In the genomic region with DNA sequence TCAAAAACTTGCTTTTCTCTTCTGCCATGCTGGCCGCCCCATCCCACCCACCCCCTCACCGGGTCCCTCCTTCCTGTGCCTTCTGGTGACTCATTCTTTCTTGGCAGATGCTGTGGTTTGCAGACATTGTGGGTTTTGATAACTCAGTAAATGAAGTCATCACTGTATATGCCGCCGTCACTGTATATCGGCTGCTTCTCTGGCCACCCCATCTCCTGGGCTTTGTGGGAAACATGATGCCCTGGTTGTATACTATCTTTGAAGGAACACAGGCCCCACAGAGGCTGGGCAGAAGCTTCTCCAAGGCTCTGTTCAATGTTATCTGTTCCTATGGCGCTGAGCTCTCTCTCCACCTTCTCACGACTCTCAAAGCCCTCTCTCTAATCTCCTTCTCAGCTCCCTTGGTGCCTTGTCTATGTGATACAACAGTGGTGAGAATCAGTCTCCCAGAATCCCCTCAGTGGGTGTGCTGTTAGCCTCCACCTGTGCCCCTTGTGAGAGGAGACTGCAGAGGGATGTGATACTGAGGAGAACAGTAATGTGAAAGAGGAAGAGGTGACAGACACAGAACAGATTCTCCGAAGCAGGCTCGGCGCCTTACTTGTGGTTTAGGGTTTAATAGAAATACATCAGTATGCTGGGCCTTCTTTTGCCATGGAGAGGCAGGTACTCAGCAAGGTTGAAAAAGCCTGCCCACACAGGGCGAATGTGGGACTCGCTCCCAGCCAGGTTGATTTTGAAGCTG, we compare ENCODE assay signal across 9 mouse cellular contexts. TPM values are rescaled to one million over a fixed set of nuclear protein-coding genes. Genes with fewer than 3 reads are reported as not detected.
DNase-seq lines count a peak whose midpoint lies in the region; ATAC-seq and TF ChIP-seq lines count a peak whose summit lies in the region.
"Had no signal": no experiment of that assay in that cellular context is flagged by ENCODE, and none has a peak within 500 bp of the region (broad histone marks: within the 10 kb centered on the region; RNA-seq: fewer than 3 reads in every experiment).

No protein-coding gene starts in this region.

- H3K27ac ChIP-seq in lung, postnatal 0 days (ENCODE audit: low read length): no peak overlapping the region
- H3K27ac ChIP-seq in CH12.LX (ENCODE audit: insufficient read depth, low read depth): peak overlapping the region; percentile 60
- no peak overlapping the region for H3K27ac ChIP-seq in cerebellum, adult 2 months (ENCODE audit: insufficient read depth, low read length)

- TF ChIP-seq RAD21 in CH12.LX (IDR thresholded peaks at IDR 0.05; ENCODE audit: low read depth, low read length): no peak; the same call in none of the 2 replicates

- in situ Hi-C loops in CH12.LX (cut with MboI; ENCODE audit: low pct_ligation_motif_present, low pct_unique_long_range_greater_than_20kb, low sequenced_read_pairs): no loop called here

- no peak for TF ChIP-seq CTCF in lung, postnatal 0 days (IDR thresholded peaks at IDR 0.05)
- TF ChIP-seq CTCF in CH12.LX (conservative IDR thresholded peaks at IDR 0.05 in 1 of 2, IDR thresholded peaks at IDR 0.05 in 1 of 2; ENCODE audit: low read depth in 2 of 2, low read length in 2 of 2): no peak
- TF ChIP-seq CTCF in cerebellum, adult 2 months (IDR thresholded peaks at IDR 0.05; ENCODE audit: borderline replicate concordance, insufficient read depth, low read depth, low read length): no peak

- H3K79me2 ChIP-seq in CH12.LX (replicated peaks; ENCODE audit: control insufficient read depth, extremely low read depth, insufficient read depth, poor library complexity, severe bottlenecking): no peaks in the 10 kb centered on the region

- H3K4me3 ChIP-seq in lung, postnatal 0 days (ENCODE audit: low read depth, low read length): no peak overlapping the region
- H3K4me3 ChIP-seq in CH12.LX (replicated peaks in 1 of 3; ENCODE audit: low read depth in 2 of 3, low read length in 2 of 3, poor library complexity in 1 of 3): no peak overlapping the region
- H3K4me3 ChIP-seq in cerebellum, adult 2 months (replicated peaks; ENCODE audit: insufficient read depth, low read depth, low read length): no peak overlapping the region

- no peak for DNase-seq in lung, postnatal 0 days (ENCODE audit: low spot score)
- no peak for DNase-seq in lung, adult 18-20 months
- peak; percentile 84 for DNase-seq in CH12.LX (ENCODE audit: extremely low read depth)
- DNase-seq in embryo, embryonic 11 days: no peak
- DNase-seq in cerebellum, adult 2 months: no peak
- no peak for DNase-seq in ovary, postnatal 10 days (ENCODE audit: low spot score)
- DNase-seq: lung, postnatal 4 days had no signal

- H3K27me3 ChIP-seq in lung, postnatal 0 days (replicated peaks; ENCODE audit: insufficient read depth, low read length): no peaks in the 10 kb centered on the region
- H3K27me3 ChIP-seq in CH12.LX (replicated peaks): peaks cover 3% of the 10 kb centered on the region
- no peaks in the 10 kb centered on the region for H3K27me3 ChIP-seq in cerebellum, adult 2 months (ENCODE audit: control insufficient read depth, insufficient read depth, low read length)

- peak; percentile 28; the same call in 1 of the 2 replicates for ATAC-seq in lung, postnatal 0 days
- peak; percentile 87 for ATAC-seq in erythroblast, adult 5-6 weeks (replicated peaks; ENCODE audit: low FRiP score, poor library complexity, severe bottlenecking)
- ATAC-seq in monocyte, adult 5-6 weeks (replicated peaks; ENCODE audit: insufficient number of reproducible peaks, low FRiP score, low TSS enrichment, poor library complexity, severe bottlenecking): peak; percentile 70

- H3K9ac ChIP-seq in lung, postnatal 0 days (replicated peaks; ENCODE audit: low read depth): no peak overlapping the region
- peak overlapping the region; percentile 2; the same call in 1 of the 2 replicates for H3K9ac ChIP-seq in CH12.LX (ENCODE audit: insufficient read depth, low read depth)

- 60% methylated on average over 12 of the region's 12 CpGs for WGBS in lung, postnatal 0 days
- WGBS in cerebellum, adult 2 months: 67% methylated on average over 12 of the region's 12 CpGs

- H3K4me2 ChIP-seq in lung, postnatal 0 days (replicated peaks; ENCODE audit: low read depth, low read length): no peak overlapping the region
- H3K4me2 ChIP-seq in CH12.LX (ENCODE audit: insufficient read depth, low read depth, poor library complexity, severe bottlenecking): peak overlapping the region; percentile 81

- H3K4me1 ChIP-seq in lung, postnatal 0 days (ENCODE audit: insufficient read depth, low read depth, low read length): no peaks in the 10 kb centered on the region
- H3K4me1 ChIP-seq in CH12.LX (ENCODE audit: control insufficient read depth in 1 of 2, insufficient read depth in 2 of 2): peaks cover 13 to 38% of the 10 kb centered on the region in 2 experiments
- no peaks in the 10 kb centered on the region for H3K4me1 ChIP-seq in cerebellum, adult 2 months (ENCODE audit: control insufficient read depth, insufficient read depth, low read length)

- no peaks in the 10 kb centered on the region for H3K9me3 ChIP-seq in lung, postnatal 0 days (ENCODE audit: low read length)
- no peaks in the 10 kb centered on the region for H3K9me3 ChIP-seq in CH12.LX (replicated peaks; ENCODE audit: low read length)

- peak; percentile 23; the same call in 1 of the 2 replicates for TF ChIP-seq POLR2A in CH12.LX (IDR thresholded peaks at IDR 0.05; ENCODE audit: low read depth, low read length)
- no peak for TF ChIP-seq POLR2A in cerebellum, adult 2 months (IDR thresholded peaks at IDR 0.05; ENCODE audit: borderline replicate concordance, insufficient read depth, low read length)

- dilution Hi-C loops in CH12.LX (cut with MboI; ENCODE audit: extremely low pct_ligation_motif_present, extremely low pct_unique_long_range_greater_than_20kb, low sequenced_read_pairs): no loop called here

- no peaks in the 10 kb centered on the region for H3K36me3 ChIP-seq in lung, postnatal 0 days (ENCODE audit: insufficient read depth, low read length)
- no peaks in the 10 kb centered on the region for H3K36me3 ChIP-seq in CH12.LX (replicated peaks in 1 of 2; ENCODE audit: control insufficient read depth in 1 of 2, insufficient read depth in 1 of 2, low read length in 1 of 2)

- TF ChIP-seq EP300 in lung, postnatal 0 days (IDR thresholded peaks at IDR 0.05): no peak
- TF ChIP-seq EP300 in CH12.LX (IDR thresholded peaks at IDR 0.05; ENCODE audit: low read length): peak; percentile 68

TF ChIP-seq in CH12.LX, 34 proteins besides CTCF, POLR2A, EP300 and RAD21:
- TF ChIP-seq USF1 (IDR thresholded peaks at IDR 0.05; ENCODE audit: low read depth, low read length) (no peak), E2F4 (IDR thresholded peaks at IDR 0.05; ENCODE audit: insufficient replicate concordance, low read depth, low read length) (no peak), IRF4 (IDR thresholded peaks at IDR 0.05; ENCODE audit: low read depth, low read length) (peak; percentile 63), ELF1 (IDR thresholded peaks at IDR 0.05; ENCODE audit: low read depth, low read length) (no peak), JUN (IDR thresholded peaks at IDR 0.05; ENCODE audit: insufficient read depth, low read depth, low read length) (peak; percentile 54), ZC3H11A (IDR thresholded peaks at IDR 0.05; ENCODE audit: low read depth, low read length) (no peak), POLR2AphosphoS2 (IDR thresholded peaks at IDR 0.05; ENCODE audit: low read depth, low read length) (no peak), USF2 (conservative IDR thresholded peaks at IDR 0.05; ENCODE audit: low read depth, low read length) (no peak), MYC (IDR thresholded peaks at IDR 0.05; ENCODE audit: low read depth, low read length) (no peak), GABPA (IDR thresholded peaks at IDR 0.05; ENCODE audit: insufficient replicate concordance, low read depth, low read length) (no peak), ZKSCAN1 (IDR thresholded peaks at IDR 0.05; ENCODE audit: borderline replicate concordance, low read depth, low read length) (no peak), TBP (conservative IDR thresholded peaks at IDR 0.05; ENCODE audit: low read depth, low read length) (no peak), ETS1 (conservative IDR thresholded peaks at IDR 0.05; ENCODE audit: low read depth, low read length) (peak; percentile 53), TCF12 (IDR thresholded peaks at IDR 0.05; ENCODE audit: low read depth, low read length) (peak; percentile 19; the same call in 1 of the 2 replicates), JUND (conservative IDR thresholded peaks at IDR 0.05; ENCODE audit: low read depth, low read length) (0 out of 2 replicates have a peak, but pooled peaks have one; percentile 30), MAX (IDR thresholded peaks at IDR 0.05; ENCODE audit: low read length) (no peak), UBTF (IDR thresholded peaks at IDR 0.05; ENCODE audit: low read depth, low read length) (no peak), BHLHE40 (IDR thresholded peaks at IDR 0.05; ENCODE audit: low read depth, low read length) (peak; percentile 28; the same call in 1 of the 2 replicates), MEF2A (IDR thresholded peaks at IDR 0.05; ENCODE audit: borderline replicate concordance, low read depth, low read length) (no peak; the same call in 1 of the 2 replicates), RCOR1 (conservative IDR thresholded peaks at IDR 0.05; ENCODE audit: low read depth, low read length) (no peak), SIN3A (IDR thresholded peaks at IDR 0.05; ENCODE audit: low read length) (no peak; the same call in 1 of the 2 replicates), ZNF384 (IDR thresholded peaks at IDR 0.05; ENCODE audit: low read depth, low read length) (no peak), SMC3 (IDR thresholded peaks at IDR 0.05; ENCODE audit: low read depth, low read length) (peak; percentile 9), MXI1 (IDR thresholded peaks at IDR 0.05; ENCODE audit: low read depth, low read length) (no peak), CHD2 (IDR thresholded peaks at IDR 0.05; ENCODE audit: low read length) (no peak), MAZ (IDR thresholded peaks at IDR 0.05; ENCODE audit: low read depth, low read length) (0 out of 2 replicates have a peak, but pooled peaks have one; percentile 16), NELFE (IDR thresholded peaks at IDR 0.05; ENCODE audit: low read depth, low read length) (no peak)
TF ChIP-seq in CH12.LX: peak in this region for 8.

RNA-seq across cellular contexts. Expression of a gene that starts 15.1 kb away (rescaled TPM):
- polyA plus RNA-seq in lung, postnatal 0 days (2015; fragmentation: Nextera tagmentation; extraction: Ambion mirVana): 7.8 and 8.5 TPM in 2 replicates
- total RNA-seq in CH12.LX (2012; rRNA removed) (15.9 and 17.5 TPM in 2 replicates), CH12.LX (2014; rRNA removed) (5.8 and 6.9 TPM in 2 replicates)
- 16.2 and 18.4 TPM in 2 replicates for polyA plus RNA-seq in CH12.LX (2012; ENCODE audit: insufficient read length, low read depth)
- 241 and 319 TPM in 2 replicates for total RNA-seq in erythroblast, adult 5-6 weeks (2015; ENCODE audit: low replicate concordance)
- total RNA-seq in erythroblast, adult 5-6 weeks (2017; ENCODE audit: low replicate concordance): 404 and 444 TPM in 2 replicates
- 16.7 to 44.9 TPM (median 20.6 TPM) in 3 replicates for total RNA-seq in monocyte, adult 5-6 weeks (2017)
- polyA plus RNA-seq in cerebellum, adult 2 months (2012; rRNA removed): 18.7 and 19.8 TPM in 2 replicates

Comparison
In these comparisons a context has a peak if more than half of its experiments do, and no peak if none do; other contexts are left out.
1. ATAC-seq: peak in every context shown above with its lines; median percentile 87 in erythroblast, adult 5-6 weeks; 70 in monocyte, adult 5-6 weeks; 28 in lung, postnatal 0 days.